Mouse (Mus musculus): ENCODE results near the gene Ryr2. TPM values are rescaled to one million over a fixed set of nuclear protein-coding genes. Genes with fewer than 3 reads are reported as not detected.

Ryr2 gene
- total and polyA plus RNA-seq, 2 experiments = under 0.01 TPM; not detected in 1

DNA sequence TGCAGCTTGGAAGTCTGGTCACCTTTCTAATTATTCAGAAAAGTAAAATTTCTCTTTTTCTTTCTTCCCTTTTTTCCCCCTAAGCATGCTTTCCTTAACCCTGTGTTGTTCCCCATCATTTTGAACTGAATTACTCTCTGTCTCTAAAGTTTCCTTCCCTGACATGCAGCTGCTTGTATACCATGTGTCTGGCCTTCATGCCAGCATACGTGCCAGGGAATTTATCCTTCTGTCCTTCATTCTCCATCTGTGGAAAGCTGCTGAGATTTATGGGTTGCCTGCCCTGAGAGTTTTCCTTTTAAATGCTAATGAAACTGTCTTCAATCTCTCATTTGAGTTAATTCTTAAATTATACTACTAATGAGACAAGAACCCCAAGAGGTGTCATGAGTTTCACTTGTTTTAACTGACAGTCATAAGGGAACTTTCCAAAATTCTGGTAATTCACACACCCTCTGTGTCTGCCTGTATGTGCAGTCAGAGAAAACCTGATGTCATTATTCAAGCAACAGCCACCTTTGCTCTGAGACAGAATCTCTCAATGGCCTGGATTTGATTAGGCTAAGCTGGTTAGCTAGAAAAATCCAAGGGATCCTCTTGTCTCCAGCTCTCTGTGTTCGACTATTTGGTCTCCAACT is 595.1 kb downstream of the Ryr2 start:
- DNase-seq (ENCODE audit: extremely low read depth, low read depth, low spot score) = no peak
- H3K4me1 ChIP-seq (ENCODE audit: control insufficient read depth, insufficient read depth, low read length) = no peaks in the 10 kb centered on the region
- WGBS = 44% methylated on average over 2 of the region's 2 CpGs
- no peak overlapping the region for H3K27ac ChIP-seq (replicated peaks; ENCODE audit: insufficient read depth, low read depth, low read length)
- no peak for TF ChIP-seq POLR2A (IDR thresholded peaks at IDR 0.05; ENCODE audit: extremely low read depth, insufficient read depth, low read length)
- TF ChIP-seq CTCF (IDR thresholded peaks at IDR 0.05; ENCODE audit: low read depth, low read length) = no peak
- H3K79me2 ChIP-seq (ENCODE audit: control insufficient read depth, insufficient read depth, low read length) = no peaks in the 10 kb centered on the region
- no peak overlapping the region for H3K4me3 ChIP-seq (ENCODE audit: insufficient read depth, low read depth, low read length)
- no peaks in the 10 kb centered on the region for H3K36me3 ChIP-seq (ENCODE audit: control insufficient read depth, insufficient read depth, low read length)
- H3K9ac ChIP-seq (ENCODE audit: low read depth, low read length) = no peak overlapping the region
- no peaks in the 10 kb centered on the region for H3K27me3 ChIP-seq (ENCODE audit: control insufficient read depth, insufficient read depth, low read length)

Other genes with a start within 250 kb of the Ryr2 start
- 5.0 and 5.5 TPM in 2 replicates for gene Mtr, start 151.2 kb upstream of the Ryr2 start, total RNA-seq (2014; rRNA removed)
- 1.7 and 2.9 TPM in 2 replicates for gene Mtr, start 151.2 kb upstream of the Ryr2 start, polyA plus RNA-seq (2012; rRNA removed)
- gene Actn2, start 233.8 kb upstream of the Ryr2 start, total RNA-seq (2014; rRNA removed) = 1.2 TPM in 1 of 2 replicates, not detected in the other
- 0.06 and 0.47 TPM in 2 replicates for gene Actn2, start 233.8 kb upstream of the Ryr2 start, polyA plus RNA-seq (2012; rRNA removed)